Mouse (Mus musculus) small intestine, adult 2 months (tissue): ENCODE results near the gene Nova2.

Experiments
- CTCF ChIP-seq: fragments of 200-500 bp; IDR thresholded peaks from 2 replicates; pipeline ENCODE4 v1.5.1; 2012; ENCODE audit warnings: low read depth, mild to moderate bottlenecking, control low read depth, inconsistent platforms, low read length, moderate library complexity, mixed read lengths; ENCODE audit not compliant: insufficient replicate concordance, insufficient read length; ENCODE audit errors: extremely low read depth
- POLR2A ChIP-seq: fragments of 200-500 bp; IDR thresholded peaks from 2 replicates; pipeline ENCODE4 v1.6.1; 2012; ENCODE audit warnings: low read depth, mild to moderate bottlenecking, control low read depth, inconsistent platforms, low read length, moderate library complexity

DNA sequence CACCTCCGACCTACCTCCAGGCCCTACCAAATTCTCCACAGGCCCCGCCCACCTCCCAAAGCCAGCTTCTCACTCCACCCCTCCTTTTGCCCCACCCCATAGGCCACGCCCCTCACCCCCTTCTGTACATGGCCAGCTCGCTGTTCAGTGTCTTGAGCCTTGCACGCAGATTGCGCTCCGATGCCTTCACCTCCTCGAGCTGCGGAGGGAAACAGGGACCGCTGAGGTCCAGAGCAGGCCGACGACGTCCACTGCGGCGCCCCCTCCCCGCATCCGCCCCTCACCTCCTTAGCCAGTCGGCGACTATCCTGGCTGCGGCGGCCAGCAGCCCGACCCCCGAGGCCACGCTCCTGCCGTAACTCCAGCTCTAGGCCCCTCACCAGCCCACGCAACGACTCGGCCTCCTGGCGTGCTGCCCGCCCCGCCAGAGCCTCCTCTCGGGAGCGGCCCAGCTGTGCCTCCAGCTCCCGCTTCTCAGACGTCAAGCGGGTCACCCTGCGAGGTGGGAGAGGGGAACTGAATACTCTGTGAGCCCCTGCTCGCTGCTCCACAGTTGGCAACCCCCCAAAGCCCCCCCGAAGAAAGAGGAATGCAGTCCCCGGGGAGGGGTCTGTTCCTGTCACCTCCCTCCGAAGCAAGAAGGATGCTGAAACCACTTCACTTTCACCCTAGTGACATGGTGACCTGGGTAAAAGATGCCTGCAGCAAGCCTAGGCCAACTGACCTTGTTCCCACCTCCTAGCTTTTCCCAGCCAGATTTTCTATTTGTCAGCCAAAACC is 31.8 kb upstream of the Nova2 start:
- no peak for TF ChIP-seq POLR2A
- TF ChIP-seq CTCF: no peak
